Mouse (Mus musculus): ENCODE measurements around the gene B4galt2.
A peak's percentile ranks its signal among the peaks of the same experiment; 100 is the strongest.

The B4galt2 gene

DNA sequence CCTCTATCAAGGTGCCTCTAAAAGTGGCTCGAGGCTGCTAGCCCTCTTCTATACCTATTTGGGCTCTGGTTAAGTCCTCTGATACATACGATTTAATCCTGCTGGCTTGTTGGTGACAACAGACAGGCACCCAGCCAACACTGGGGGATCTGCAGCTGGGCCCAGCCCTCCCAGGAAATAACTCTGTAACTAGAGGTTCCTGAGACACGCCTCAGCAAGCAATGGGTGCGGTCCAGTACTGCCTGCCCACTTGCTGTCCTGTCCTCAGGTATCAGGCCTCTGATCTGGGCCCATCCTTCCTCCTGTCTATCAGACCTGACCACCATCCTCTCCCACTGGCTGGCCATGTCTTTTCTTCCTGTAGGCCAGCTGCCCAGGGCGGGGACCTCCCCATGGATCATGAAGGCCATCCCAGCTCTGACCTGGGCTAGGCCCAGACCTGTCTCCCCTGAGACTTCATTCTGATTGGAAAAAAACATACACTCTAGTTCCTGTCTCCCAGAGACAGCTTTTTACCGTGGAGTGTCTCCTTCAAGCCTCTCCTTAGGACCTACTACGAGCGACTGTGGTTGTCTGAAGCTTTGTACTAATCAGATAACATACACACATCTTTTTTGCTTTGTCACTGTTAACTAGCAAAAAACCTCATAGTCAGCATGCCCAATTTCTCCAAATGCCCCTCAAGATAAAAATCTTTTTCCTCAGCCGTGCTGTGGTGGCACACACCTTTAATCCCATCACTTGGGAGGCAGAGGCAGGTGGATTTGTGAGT is 51.2 kb downstream of the B4galt2 start:
- peak; percentile 65 to 74 for DNase-seq

DNA sequence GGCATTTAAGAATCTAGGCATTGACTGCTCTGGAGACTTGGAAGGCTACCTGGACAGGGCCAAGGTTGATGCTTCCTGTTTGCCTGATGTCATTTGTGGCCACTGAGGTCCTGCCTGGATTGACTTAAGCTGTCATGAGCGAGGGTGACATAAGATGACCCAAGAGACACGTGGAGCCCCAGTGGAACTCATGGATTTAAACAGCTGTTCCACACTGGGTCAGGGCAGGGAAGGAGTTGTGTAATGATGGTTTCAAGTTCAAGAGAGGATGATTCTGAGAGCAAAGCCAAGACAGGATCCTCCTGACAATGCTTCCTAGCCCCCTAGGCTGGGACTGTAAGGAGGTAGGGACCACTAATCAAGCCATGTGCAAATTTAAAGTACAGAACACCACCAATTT is 51.8 kb downstream of the B4galt2 start:
- no peak for DNase-seq

DNA sequence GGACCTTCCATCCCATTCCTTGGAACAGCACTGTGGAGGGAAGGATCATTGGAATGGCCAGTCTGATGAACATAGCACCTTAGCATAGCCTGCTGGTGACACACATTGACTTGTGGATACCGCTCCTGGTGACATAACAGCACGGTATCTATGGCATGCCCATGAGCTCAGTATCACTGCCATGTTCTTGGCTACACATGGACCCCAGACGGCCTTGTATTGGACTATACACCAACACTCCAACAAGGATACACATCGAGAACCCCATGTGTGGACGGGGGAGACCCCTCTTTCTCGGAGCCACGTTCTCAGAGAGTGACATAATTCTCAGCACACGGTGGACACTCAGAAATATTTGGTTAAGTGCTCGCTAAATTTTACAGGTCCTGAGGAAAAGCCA is 52.5 kb downstream of the B4galt2 start:
- DNase-seq = no peak

DNA sequence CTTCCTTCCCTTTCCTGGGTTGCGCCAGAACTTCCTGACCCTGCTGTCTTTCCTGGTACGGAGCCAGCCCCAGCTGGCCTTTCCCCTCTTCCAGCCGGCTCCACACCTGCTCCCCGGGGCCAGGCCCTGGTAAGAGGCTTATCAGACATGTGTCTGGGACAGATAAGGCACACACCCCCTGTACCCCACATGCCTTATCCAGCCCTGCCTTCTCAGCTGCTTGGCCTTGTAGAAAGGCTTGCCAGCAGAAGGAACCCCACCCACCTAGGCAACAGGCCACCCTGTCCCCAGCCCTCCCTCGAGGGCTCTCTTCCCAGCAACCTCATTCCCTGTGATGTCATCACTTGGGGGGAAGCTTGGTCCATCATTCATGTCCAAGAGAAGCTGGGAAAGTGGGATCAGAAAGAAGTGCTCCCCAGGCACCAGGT is 53.1 kb downstream of the B4galt2 start:
- peak; percentile 62 to 76 for DNase-seq

DNA sequence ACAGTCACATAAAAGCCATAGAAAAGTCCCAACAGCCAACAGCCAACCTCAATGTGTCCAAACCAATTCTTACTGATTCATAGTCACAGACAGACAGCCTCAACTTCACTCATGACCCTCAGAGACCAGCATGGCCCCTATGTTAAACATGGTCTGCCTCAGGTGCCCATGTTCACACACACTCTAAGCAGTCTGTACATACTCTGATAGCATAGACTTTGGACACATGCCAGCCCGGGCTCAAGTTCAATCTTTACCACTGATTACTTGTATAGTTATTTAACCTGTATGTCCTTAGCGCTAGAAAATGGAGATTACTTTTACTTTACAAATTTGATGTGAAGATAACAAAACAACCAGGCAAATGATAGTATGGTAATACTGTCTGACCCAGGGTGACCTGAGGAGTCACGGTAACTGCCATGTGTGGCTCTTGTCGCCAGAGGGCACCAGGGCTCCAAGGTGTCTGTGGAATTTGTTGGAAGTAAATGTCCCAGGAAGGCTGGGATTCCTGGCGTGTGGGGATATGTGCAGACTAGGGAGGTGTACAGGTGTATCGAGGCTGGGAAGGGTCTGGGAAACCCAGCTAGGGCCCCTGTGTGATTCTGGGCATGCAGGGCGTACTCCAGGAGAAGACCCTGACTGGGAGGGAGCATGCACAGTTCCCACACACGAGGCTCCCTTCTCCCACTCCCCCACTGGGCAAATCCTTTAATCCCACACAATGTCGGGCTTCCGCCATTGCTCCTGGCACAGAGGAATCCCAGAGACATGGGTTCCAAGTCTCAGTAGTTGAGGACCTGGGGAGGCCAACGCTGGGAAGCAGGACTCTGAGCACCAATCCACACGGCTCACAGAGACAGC is 53.8 kb downstream of the B4galt2 start:
- peak; percentile 81 to 85 for DNase-seq

DNA sequence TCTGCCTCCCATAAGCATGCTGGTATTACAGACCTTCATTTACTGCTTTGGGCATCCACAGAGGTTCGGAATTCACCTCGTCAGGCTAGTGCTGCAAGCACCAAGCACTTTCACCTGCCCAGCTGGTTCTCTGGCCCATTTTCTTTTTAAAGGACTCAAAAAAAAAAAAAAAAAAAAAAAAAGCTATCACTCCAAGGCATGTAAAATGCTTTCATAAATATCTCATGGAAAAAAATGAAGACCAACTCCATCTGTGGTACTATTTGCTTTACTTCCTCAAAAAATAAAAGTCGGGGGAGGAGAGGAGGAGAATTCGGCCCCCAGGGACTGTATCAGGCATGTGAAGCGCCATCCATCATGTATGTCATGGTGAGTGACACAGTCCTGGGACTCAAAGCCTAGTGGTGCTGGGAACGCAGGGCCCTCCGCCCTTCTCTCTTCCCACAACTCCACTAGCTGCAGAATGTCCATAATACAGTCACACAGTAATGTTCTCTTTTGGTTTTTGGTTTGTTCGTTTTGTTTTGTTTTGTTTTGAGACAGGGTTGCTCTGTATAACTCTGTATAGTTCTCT is 54.6 kb downstream of the B4galt2 start:
- DNase-seq = no peak
